Mouse (Mus musculus) heart, embryonic 12.5 days (tissue): ENCODE results near the gene Caln1. TPM values are rescaled to one million over a fixed set of nuclear protein-coding genes. Genes with fewer than 3 reads are reported as not detected.

Source experiments
- ATAC-seq: fragments of 200-750 bp; cut with Nextera tagmentation; 2 replicates; pipeline ENCODE4 v1.8.0; 2017; ENCODE audit warnings: moderate TSS enrichment, moderate library complexity; ENCODE audit not compliant: insufficient number of reproducible peaks, low FRiP score
- H3K27ac ChIP-seq: fragments of 300-500 bp; sonication (generic); 2 replicates; pipeline ENCODE4 v1.5.1; 2016; ENCODE audit warnings: mild to moderate bottlenecking, moderate library complexity; ENCODE audit not compliant: poor library complexity, severe bottlenecking
- H3K27me3 ChIP-seq: fragments of 300-500 bp; sonication (generic); replicated peaks from 2 replicates; pipeline ENCODE4 v1.6.1; 2016; ENCODE audit warnings: mild to moderate bottlenecking, moderate library complexity
- H3K36me3 ChIP-seq: fragments of 300-500 bp; sonication (generic); 2 replicates; pipeline ENCODE4 v1.6.1; 2016; ENCODE audit warnings: mild to moderate bottlenecking, moderate library complexity
- H3K4me1 ChIP-seq: fragments of 300-500 bp; sonication (generic); replicated peaks from 2 replicates; pipeline ENCODE4 v1.6.1; 2016; ENCODE audit warnings: mild to moderate bottlenecking
- H3K4me2 ChIP-seq: fragments of 300-500 bp; sonication (generic); 2 replicates; pipeline ENCODE4 v1.6.1; 2016; ENCODE audit warnings: mild to moderate bottlenecking, moderate library complexity
- H3K4me3 ChIP-seq: fragments of 300-500 bp; sonication (generic); 2 replicates; pipeline ENCODE4 v1.5.1; 2016; ENCODE audit warnings: mild to moderate bottlenecking
- H3K9ac ChIP-seq: fragments of 300-500 bp; sonication (generic); 2 replicates; pipeline ENCODE4 v1.6.1; 2016; ENCODE audit warnings: mild to moderate bottlenecking, moderate library complexity
- H3K9me3 ChIP-seq: fragments of 300-500 bp; sonication (generic); replicated peaks from 2 replicates; pipeline ENCODE4 v1.6.1; 2016; ENCODE audit warnings: mild to moderate bottlenecking, moderate library complexity
- WGBS: fragments of 180-500 bp; shearing (Covaris S2); methylation state at CpG from one replicate; pipeline ENCODE4 v1.1.7; 2016; 5-methylcytosine and 5-hydroxymethylcytosine counted together
- polyA plus RNA-seq: library from polyadenylated mRNA; unstranded; fragments of >200 nt; fragmentation: Nextera tagmentation; extraction: Ambion mirVana; gene quantifications from 2 replicates; pipeline ENCODE4 v1.2.1, GENCODE M21; 2016

Gene Caln1
- polyA plus RNA-seq, 1 experiment from 2014 or later = 0.03 TPM

DNA sequence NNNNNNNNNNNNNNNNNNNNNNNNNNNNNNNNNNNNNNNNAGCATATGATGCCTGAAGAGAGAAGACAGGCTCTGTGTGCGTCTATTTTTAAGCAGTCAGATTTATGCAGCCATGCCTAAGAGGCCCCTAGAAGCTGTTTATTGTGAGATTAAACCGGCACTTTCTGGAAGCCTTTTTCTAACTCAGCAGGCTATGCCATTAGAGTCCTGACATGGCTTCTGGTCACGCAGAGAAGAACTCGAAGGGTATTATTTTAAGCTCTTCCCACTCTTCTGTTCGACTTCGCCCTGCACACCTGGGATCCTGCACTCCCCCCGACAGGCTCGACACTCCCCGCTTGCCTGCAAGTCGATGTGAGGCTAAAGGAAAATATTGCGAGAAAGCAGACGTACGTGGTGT, 372.9 kb downstream of the Caln1 start:
- 81% methylated on average over 13 of the region's 13 CpGs for WGBS
- Histone ChIP-seq H3K9me3 (no peaks in the 10 kb centered on the region), H3K4me3 (no peak overlapping the region), H3K4me2 (no peak overlapping the region), H3K4me1 (no peaks in the 10 kb centered on the region), H3K9ac (no peak overlapping the region), H3K27ac (no peak overlapping the region), H3K36me3 (no peaks in the 10 kb centered on the region), H3K27me3 (no peaks in the 10 kb centered on the region)
- no peak for ATAC-seq

- Histone ChIP-seq H3K27me3 (no peaks in the 10 kb centered on the region), H3K4me3 (no peak overlapping the region), H3K36me3 (no peaks in the 10 kb centered on the region), H3K4me1 (no peaks in the 10 kb centered on the region), H3K9me3 (peaks cover 5% of the 10 kb centered on the region; the same call in 1 of the 2 replicates), H3K4me2 (no peak overlapping the region), H3K9ac (no peak overlapping the region), H3K27ac (no peak overlapping the region)
- WGBS = 81% methylated on average over 3 of the region's 3 CpGs
- no peak for ATAC-seq
These were observed 388.3 kb downstream of the Caln1 start for GRCm38 (mm10) chr5:130757517-130757916.

DNA sequence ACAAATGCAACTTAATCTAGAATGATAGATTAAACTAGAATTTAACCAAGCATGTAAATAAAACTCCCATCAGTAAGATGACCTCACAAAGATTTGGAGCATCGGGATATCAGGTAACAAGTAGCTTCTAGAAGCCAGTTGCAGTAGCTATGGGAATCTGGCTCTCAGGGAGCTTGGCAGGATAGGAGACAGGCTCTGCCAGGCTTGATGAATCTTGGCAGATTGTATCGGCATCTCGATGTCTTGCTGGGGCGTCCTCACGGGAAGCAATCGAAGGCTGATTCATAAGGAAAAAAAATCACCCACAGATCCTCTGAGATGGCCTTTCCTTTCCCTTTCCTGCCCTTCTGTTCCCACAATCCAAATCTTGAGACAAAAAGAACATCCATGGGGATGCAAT, 396.5 kb downstream of the Caln1 start:
- ATAC-seq = no peak
- H3K4me2 ChIP-seq = no peak overlapping the region
- H3K4me1 ChIP-seq = no peaks in the 10 kb centered on the region
- no peaks in the 10 kb centered on the region for H3K36me3 ChIP-seq
- H3K9ac ChIP-seq = no peak overlapping the region
- WGBS = 86% methylated on average over 6 of the region's 6 CpGs
- H3K4me3 ChIP-seq = no peak overlapping the region
- no peaks in the 10 kb centered on the region for H3K27me3 ChIP-seq
- no peak overlapping the region for H3K27ac ChIP-seq
- peaks cover 2% of the 10 kb centered on the region for H3K9me3 ChIP-seq

GRCm38 (mm10) chr5:130771061-130771741, 401.9 kb downstream of the Caln1 start:
- 72% methylated on average over 5 of the region's 5 CpGs for WGBS
- no peaks in the 10 kb centered on the region for H3K36me3 ChIP-seq
- no peak for ATAC-seq
- H3K4me2 ChIP-seq = no peak overlapping the region
- no peak overlapping the region for H3K4me3 ChIP-seq
- H3K9ac ChIP-seq = no peak overlapping the region
- peaks cover 5% of the 10 kb centered on the region for H3K9me3 ChIP-seq
- H3K27me3 ChIP-seq = no peaks in the 10 kb centered on the region
- H3K27ac ChIP-seq = no peak overlapping the region
- H3K4me1 ChIP-seq = no peaks in the 10 kb centered on the region

DNA sequence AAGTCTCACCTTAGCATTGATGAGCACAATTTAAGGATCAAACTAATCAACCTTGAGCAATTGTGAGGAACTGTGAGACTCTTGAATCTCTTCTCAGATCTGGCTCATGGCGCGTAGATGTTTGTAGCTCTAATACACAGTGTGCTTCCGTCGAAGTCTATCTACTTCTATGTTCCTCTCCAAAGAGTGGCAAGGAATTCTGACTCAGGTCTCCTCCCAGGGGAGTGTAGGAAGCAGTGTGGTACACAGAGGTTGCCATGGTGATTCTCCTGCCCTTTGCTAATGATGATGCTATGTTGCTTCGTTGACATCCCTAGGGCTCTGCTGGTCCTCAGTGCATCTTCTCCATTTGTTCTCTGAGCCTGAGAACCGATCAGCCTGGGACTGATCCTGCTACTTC, 403.2 kb downstream of the Caln1 start:
- H3K4me1 ChIP-seq = no peaks in the 10 kb centered on the region
- H3K27me3 ChIP-seq = no peaks in the 10 kb centered on the region
- no peak overlapping the region for H3K4me2 ChIP-seq
- H3K9ac ChIP-seq = no peak overlapping the region
- no peak overlapping the region for H3K27ac ChIP-seq
- 78% methylated on average over 6 of the region's 6 CpGs for WGBS
- H3K36me3 ChIP-seq = no peaks in the 10 kb centered on the region
- H3K4me3 ChIP-seq = no peak overlapping the region
- ATAC-seq = no peak
- H3K9me3 ChIP-seq = peaks cover 5% of the 10 kb centered on the region

- Histone ChIP-seq H3K4me3 (no peak overlapping the region), H3K9me3 (0 out of 2 replicates have a peak, but pooled peaks cover 3% of the 10 kb centered on the region), H3K4me2 (no peak overlapping the region), H3K9ac (no peak overlapping the region), H3K27me3 (no peaks in the 10 kb centered on the region), H3K36me3 (no peaks in the 10 kb centered on the region), H3K27ac (no peak overlapping the region), H3K4me1 (no peaks in the 10 kb centered on the region)
- WGBS = 85% methylated on average over 3 of the region's 3 CpGs
- ATAC-seq = no peak
These were observed 405.7 kb downstream of the Caln1 start for GRCm38 (mm10) chr5:130774946-130775345.

GRCm38 (mm10) chr5:130792755-130793452, 423.6 kb downstream of the Caln1 start:
- 77% methylated on average over 3 of the region's 3 CpGs for WGBS
- H3K4me3 ChIP-seq = no peak overlapping the region
- H3K9me3 ChIP-seq = 0 out of 2 replicates have a peak, but pooled peaks cover 6% of the 10 kb centered on the region
- no peak overlapping the region for H3K27ac ChIP-seq
- ATAC-seq = no peak
- H3K9ac ChIP-seq = no peak overlapping the region
- no peak overlapping the region for H3K4me2 ChIP-seq
- H3K4me1 ChIP-seq = no peaks in the 10 kb centered on the region
- no peaks in the 10 kb centered on the region for H3K36me3 ChIP-seq
- no peaks in the 10 kb centered on the region for H3K27me3 ChIP-seq

DNA sequence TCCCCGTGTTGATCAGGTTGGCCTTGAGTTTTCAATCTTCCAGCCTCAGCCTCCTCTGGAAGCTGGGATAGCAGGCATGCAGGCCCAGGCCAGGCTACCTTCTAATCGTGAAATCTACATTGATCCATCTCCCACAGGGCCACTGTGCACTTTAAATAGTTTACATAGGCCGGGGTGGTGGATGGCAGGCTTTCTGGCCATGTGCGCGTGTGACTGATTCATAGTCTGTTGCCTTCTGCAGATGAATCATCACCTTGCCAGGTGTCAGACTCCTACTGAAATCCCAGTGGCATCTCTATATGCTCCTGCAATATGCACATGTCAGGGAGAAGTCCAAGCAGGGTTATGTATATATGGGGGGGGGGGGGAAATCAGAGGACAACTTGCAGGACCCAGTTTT, 428.5 kb downstream of the Caln1 start:
- H3K4me2 ChIP-seq = no peak overlapping the region
- H3K36me3 ChIP-seq = no peaks in the 10 kb centered on the region
- peaks cover 17% of the 10 kb centered on the region for H3K9me3 ChIP-seq
- H3K9ac ChIP-seq = no peak overlapping the region
- H3K27ac ChIP-seq = no peak overlapping the region
- no peak for ATAC-seq
- no peaks in the 10 kb centered on the region for H3K4me1 ChIP-seq
- no peaks in the 10 kb centered on the region for H3K27me3 ChIP-seq
- 79% methylated on average over 5 of the region's 5 CpGs for WGBS
- no peak overlapping the region for H3K4me3 ChIP-seq

DNA sequence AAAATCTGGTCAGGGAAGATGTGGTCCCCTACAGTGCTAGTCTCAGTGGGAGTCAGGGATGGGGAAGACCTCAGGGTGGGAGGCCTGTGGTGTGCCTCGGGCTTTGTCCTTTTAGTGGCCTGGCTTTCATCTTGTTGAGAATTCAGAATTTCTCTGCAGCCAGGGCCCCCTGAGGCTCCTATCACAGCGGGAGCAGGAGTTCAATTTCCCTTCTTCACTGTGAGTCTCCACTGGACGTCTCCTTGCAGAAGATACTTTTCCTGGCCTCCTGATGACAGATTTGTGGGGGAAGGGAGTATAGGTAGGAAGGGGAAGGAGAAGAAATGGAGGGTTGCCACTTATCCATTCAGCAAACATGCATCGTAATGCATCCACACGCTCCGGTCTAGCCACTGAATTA, 441.1 kb downstream of the Caln1 start:
- Histone ChIP-seq H3K4me1 (no peaks in the 10 kb centered on the region), H3K36me3 (no peaks in the 10 kb centered on the region), H3K9ac (no peak overlapping the region), H3K4me2 (no peak overlapping the region), H3K4me3 (no peak overlapping the region), H3K27ac (no peak overlapping the region), H3K27me3 (no peaks in the 10 kb centered on the region), H3K9me3 (peaks cover 8% of the 10 kb centered on the region)
- 15% methylated on average over 6 of the region's 6 CpGs for WGBS
- no peak for ATAC-seq

DNA sequence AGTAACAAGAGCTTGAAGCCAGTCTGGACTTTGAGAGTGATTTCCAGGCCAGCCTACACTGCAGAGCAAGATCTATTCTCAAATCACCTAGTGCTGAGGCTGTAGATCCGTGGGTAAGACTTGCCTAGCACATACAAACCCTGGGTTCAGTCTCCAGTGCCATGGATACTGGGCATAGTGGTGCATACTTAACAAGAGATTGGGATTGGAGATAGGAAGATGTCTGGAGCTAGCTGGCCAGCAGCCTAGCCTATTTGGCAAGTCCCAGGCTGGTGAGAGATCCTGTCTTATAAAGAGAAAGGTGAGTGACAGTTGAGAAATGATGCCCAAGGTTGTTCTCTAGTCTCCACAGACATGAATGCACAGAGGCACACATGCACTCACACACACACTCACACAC, 441.6 kb downstream of the Caln1 start:
- no peaks in the 10 kb centered on the region for H3K27me3 ChIP-seq
- no peaks in the 10 kb centered on the region for H3K36me3 ChIP-seq
- peaks cover 8% of the 10 kb centered on the region for H3K9me3 ChIP-seq
- H3K27ac ChIP-seq = no peak overlapping the region
- ATAC-seq = no peak
- H3K9ac ChIP-seq = no peak overlapping the region
- H3K4me2 ChIP-seq = no peak overlapping the region
- H3K4me1 ChIP-seq = no peaks in the 10 kb centered on the region
- H3K4me3 ChIP-seq = no peak overlapping the region
- WGBS = 26% methylated on average over 1 of the region's 1 CpGs

DNA sequence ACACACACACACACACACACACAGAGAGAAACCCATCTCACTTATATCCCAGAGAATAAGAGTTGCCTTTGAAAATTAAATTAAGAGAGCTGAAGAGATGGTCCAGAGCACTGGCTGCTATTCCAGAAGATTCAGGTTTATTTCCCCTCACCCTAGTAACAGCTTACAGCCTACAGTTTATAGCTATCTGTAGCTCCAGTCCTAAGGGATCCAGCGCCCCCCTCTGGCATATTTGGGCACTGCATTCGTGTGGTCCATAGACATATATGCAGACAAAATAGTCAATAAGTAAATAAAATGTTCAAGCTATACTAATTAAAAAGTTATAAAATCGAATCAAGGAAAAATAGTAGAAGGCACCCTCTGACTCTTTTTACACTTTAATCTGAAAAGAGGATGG, 442.0 kb downstream of the Caln1 start:
- no peak overlapping the region for H3K4me3 ChIP-seq
- no peak overlapping the region for H3K9ac ChIP-seq
- H3K27ac ChIP-seq = no peak overlapping the region
- no peak overlapping the region for H3K4me2 ChIP-seq
- no peaks in the 10 kb centered on the region for H3K36me3 ChIP-seq
- ATAC-seq = no peak
- H3K4me1 ChIP-seq = no peaks in the 10 kb centered on the region
- H3K27me3 ChIP-seq = no peaks in the 10 kb centered on the region
- 30% methylated on average over 3 of the region's 3 CpGs for WGBS
- peaks cover 8% of the 10 kb centered on the region for H3K9me3 ChIP-seq
